ENCODE assay signal across 23 mouse cellular contexts in the genomic region with DNA sequence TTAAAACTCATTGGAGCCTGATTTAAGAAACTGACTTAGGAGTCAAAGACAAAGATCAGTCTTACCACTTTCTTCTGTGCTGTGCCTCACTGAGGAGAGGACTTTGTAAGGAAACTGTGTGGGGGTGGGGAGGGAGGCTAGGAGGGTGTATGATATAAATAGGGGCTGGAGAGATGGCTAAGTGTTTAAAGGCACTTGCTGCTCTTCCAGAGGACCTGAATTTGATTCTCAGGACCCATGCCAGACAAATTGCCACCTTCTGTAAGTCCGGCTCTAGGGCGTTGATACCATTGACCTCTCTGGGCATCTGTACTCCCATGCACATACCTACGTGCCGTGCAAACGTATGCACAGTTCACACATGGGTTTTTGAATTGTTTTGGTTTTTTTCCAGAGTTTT. TPM values are rescaled to one million over a fixed set of nuclear protein-coding genes. Genes with fewer than 3 reads are reported as not detected.
"Had no signal": no experiment of that assay in that cellular context is flagged by ENCODE, and none has a peak within 500 bp of the region (broad histone marks: within the 10 kb centered on the region; RNA-seq: fewer than 3 reads in every experiment).

No protein-coding gene starts in this region.

- H3K4me1 ChIP-seq: lung, embryonic 15.5 days; midbrain, embryonic 13.5 days; midbrain, embryonic 15.5 days; neural tube, embryonic 12.5 days had no signal

- H3K4me2 ChIP-seq: lung, embryonic 15.5 days; midbrain, embryonic 11.5 days; midbrain, embryonic 13.5 days; midbrain, embryonic 15.5 days; neural tube, embryonic 12.5 days had no signal

- H3K4me3 ChIP-seq: lung, embryonic 15.5 days; megakaryocyte, embryonic 14.5 days; midbrain, embryonic 13.5 days; midbrain, embryonic 15.5 days; neural tube, embryonic 12.5 days had no signal

- H3K9ac ChIP-seq: lung, embryonic 15.5 days; midbrain, embryonic 13.5 days; midbrain, embryonic 15.5 days; neural tube, embryonic 12.5 days had no signal

- H3K27me3 ChIP-seq: lung, embryonic 15.5 days; megakaryocyte, embryonic 14.5 days; midbrain, embryonic 13.5 days; midbrain, embryonic 15.5 days; neural tube, embryonic 12.5 days had no signal

- DNase-seq: lung, adult 2 months; lung, postnatal 14 days; lung, postnatal 36 days; right cerebral cortex, postnatal 14 days; spleen, adult 18-20 months; thymus, adult 18-20 months; thymus, postnatal 14 days; thymus, postnatal 36 days had no signal

- ATAC-seq: lung, postnatal 0 days; midbrain, embryonic 13.5 days; midbrain, embryonic 15.5 days had no signal

- H3K27ac ChIP-seq: lung, embryonic 15.5 days; macrophage; midbrain, embryonic 13.5 days; midbrain, embryonic 15.5 days; neural tube, embryonic 12.5 days had no signal

- H3K36me3 ChIP-seq: lung, embryonic 15.5 days; midbrain, embryonic 13.5 days; midbrain, embryonic 15.5 days; neural tube, embryonic 12.5 days had no signal

- H3K9me3 ChIP-seq: lung, embryonic 15.5 days; megakaryocyte, embryonic 14.5 days; midbrain, embryonic 13.5 days; midbrain, embryonic 15.5 days; neural tube, embryonic 12.5 days had no signal

RNA-seq across cellular contexts. Expression of gene Cct8l1, which starts 9.8 kb away (rescaled TPM):
- total RNA-seq: megakaryocyte progenitor cell, adult 5-6 weeks; midbrain, postnatal 0 days; monocyte, adult 5-6 weeks; neutrophil, adult 5-6 weeks had no signal
- polyA plus RNA-seq: lung, adult 2 months; lung, embryonic 15.5 days; lung, postnatal 0 days; macrophage; midbrain, embryonic 11.5 days; midbrain, embryonic 15.5 days; midbrain, postnatal 0 days; neural tube, embryonic 14.5 days; small intestine, adult 2 months; stomach, embryonic 14.5 days had no signal
